Mouse (Mus musculus) midbrain, embryonic 12.5 days (tissue): ENCODE data around the gene Vamp4. TPM values are rescaled to one million over a fixed set of nuclear protein-coding genes. Genes with fewer than 3 reads are reported as not detected.
"Not testable (repeated sequence)": the region's sequence is repeated elsewhere in the genome, so short reads cannot be mapped to it uniquely, and the experiment has no call there.

Source experiments
- ATAC-seq: fragments of 200-750 bp; cut with Nextera tagmentation; 2 replicates; pipeline ENCODE4 v1.8.0; 2017; ENCODE audit warnings: low read depth, moderate TSS enrichment, moderate library complexity; ENCODE audit not compliant: low FRiP score
- H3K27ac ChIP-seq: fragments of 300-500 bp; sonication (generic); replicated peaks from 2 replicates; pipeline ENCODE4 v1.5.1; 2016; ENCODE audit warnings: mild to moderate bottlenecking
- H3K27me3 ChIP-seq: fragments of 300-500 bp; sonication (generic); 2 replicates; pipeline ENCODE4 v1.6.1; 2016; ENCODE audit warnings: mild to moderate bottlenecking
- H3K36me3 ChIP-seq: fragments of 300-500 bp; sonication (generic); 2 replicates; pipeline ENCODE4 v1.6.1; 2016
- H3K4me1 ChIP-seq: fragments of 300-500 bp; sonication (generic); 2 replicates; pipeline ENCODE4 v1.6.1; 2016
- H3K4me2 ChIP-seq: fragments of 300-500 bp; sonication (generic); replicated peaks from 2 replicates; pipeline ENCODE4 v1.6.1; 2016; ENCODE audit warnings: mild to moderate bottlenecking, moderate library complexity
- H3K4me3 ChIP-seq: fragments of 300-500 bp; sonication (generic); 2 replicates; pipeline ENCODE4 v1.5.1; 2016; ENCODE audit warnings: mild to moderate bottlenecking
- H3K9ac ChIP-seq: fragments of 300-500 bp; sonication (generic); replicated peaks from 2 replicates; pipeline ENCODE4 v1.6.1; 2016; ENCODE audit warnings: mild to moderate bottlenecking, moderate library complexity
- H3K9me3 ChIP-seq: fragments of 300-500 bp; sonication (generic); 2 replicates; pipeline ENCODE4 v1.6.1; 2016; ENCODE audit warnings: mild to moderate bottlenecking
- WGBS: fragments of 180-500 bp; shearing (Covaris S2); methylation state at CpG from one replicate; pipeline ENCODE4 v1.1.7; 2016; 5-methylcytosine and 5-hydroxymethylcytosine counted together
- polyA plus RNA-seq: library from polyadenylated mRNA; unstranded; fragments of >200 nt; fragmentation: Nextera tagmentation; extraction: Ambion mirVana; gene quantifications from 2 replicates; pipeline ENCODE4 v1.2.1, GENCODE M21; 2016

Vamp4 gene
- polyA plus RNA-seq, 1 experiment from 2014 or later = 68.8 TPM

GRCm38 (mm10) chr1:162635291-162635931 is 65.1 kb downstream of the Vamp4 start:
- ATAC-seq = not testable (repeated sequence)
- 82% methylated on average over 1 of the region's 1 CpGs for WGBS

DNA sequence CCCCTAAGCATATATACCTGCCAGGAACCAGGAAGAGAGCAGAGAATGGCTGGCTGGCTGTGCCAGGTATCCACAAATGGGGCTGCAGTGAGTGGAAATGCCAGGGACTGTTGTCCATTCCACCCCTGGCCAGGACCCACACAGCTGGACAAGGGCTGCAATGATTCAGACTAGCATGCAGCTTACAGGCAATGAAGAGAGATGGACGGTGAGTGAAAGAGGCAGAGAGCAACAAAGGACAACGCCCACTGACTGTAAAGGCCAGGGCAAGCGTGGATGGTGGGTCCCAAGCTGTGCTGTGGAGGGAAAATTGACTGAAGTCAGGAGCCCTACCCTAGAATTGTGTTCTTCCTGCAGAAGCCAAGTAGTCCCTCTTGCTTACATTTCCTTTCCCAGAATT is 66.2 kb downstream of the Vamp4 start:
- Histone ChIP-seq H3K4me3 (no peak overlapping the region), H3K9me3 (no peaks in the 10 kb centered on the region), H3K27me3 (no peaks in the 10 kb centered on the region), H3K9ac (no peak overlapping the region), H3K4me1 (0 out of 2 replicates have a peak, but pooled peaks cover 4% of the 10 kb centered on the region), H3K4me2 (no peak overlapping the region), H3K36me3 (no peaks in the 10 kb centered on the region), H3K27ac (no peak overlapping the region)
- 75% methylated on average over 3 of the region's 3 CpGs for WGBS
- no peak for ATAC-seq

More at GRCm38 (mm10) chr1:162635291-162635931, 65.1 kb downstream of the Vamp4 start:
- H3K4me2 ChIP-seq, H3K27ac ChIP-seq, H3K27me3 ChIP-seq, H3K9ac ChIP-seq, H3K4me3 ChIP-seq, H3K4me1 ChIP-seq, H3K36me3 ChIP-seq, H3K9me3 ChIP-seq: not testable (repeated sequence)

- Histone ChIP-seq H3K4me2 (no peak overlapping the region), H3K9ac (no peak overlapping the region), H3K27ac (no peak overlapping the region), H3K9me3 (no peaks in the 10 kb centered on the region), H3K4me3 (no peak overlapping the region), H3K36me3 (no peaks in the 10 kb centered on the region), H3K27me3 (no peaks in the 10 kb centered on the region), H3K4me1 (0 out of 2 replicates have a peak, but pooled peaks cover 4% of the 10 kb centered on the region)
- ATAC-seq = no peak
- WGBS = 88% methylated on average over 4 of the region's 4 CpGs
These were observed 68.2 kb downstream of the Vamp4 start for GRCm38 (mm10) chr1:162638535-162638934.

DNA sequence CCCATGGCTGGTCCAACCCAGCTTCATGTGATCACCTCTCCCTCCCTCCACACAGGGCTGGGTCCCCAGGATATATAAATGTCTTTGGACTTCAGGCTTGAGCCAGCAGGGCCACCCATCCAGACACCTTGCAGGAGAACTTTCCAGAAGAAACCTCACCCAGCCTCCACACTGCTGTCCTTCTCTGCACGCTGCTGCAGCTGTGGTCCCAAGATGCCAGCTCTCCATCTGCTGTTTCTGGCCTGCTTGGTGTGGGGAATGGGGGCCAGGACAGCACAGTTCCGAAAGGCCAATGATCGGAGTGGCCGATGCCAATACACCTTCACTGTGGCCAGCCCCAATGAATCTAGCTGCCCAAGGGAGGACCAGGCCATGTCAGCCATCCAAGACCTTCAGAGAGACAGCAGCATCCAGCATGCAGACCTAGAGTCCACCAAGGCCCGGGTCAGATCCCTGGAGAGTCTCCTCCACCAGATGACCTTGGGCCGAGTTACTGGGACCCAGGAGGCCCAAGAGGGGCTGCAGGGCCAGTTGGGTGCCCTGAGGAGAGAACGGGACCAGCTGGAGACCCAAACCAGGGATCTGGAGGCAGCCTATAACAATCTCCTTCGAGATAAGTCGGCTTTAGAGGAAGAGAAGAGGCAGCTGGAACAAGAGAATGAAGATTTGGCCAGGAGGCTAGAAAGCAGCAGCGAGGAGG is 68.9 kb downstream of the Vamp4 start, which contains the start of gene Myoc:
Gene Myoc (plus strand): TSS at position 105 of the 700 bp plus-strand sequence.
- ATAC-seq = no peak
- Histone ChIP-seq H3K9me3 (no peaks in the 10 kb centered on the region), H3K27me3 (no peaks in the 10 kb centered on the region), H3K4me2 (no peak within 1 kb of the TSS), H3K27ac (no peak within 1 kb of the TSS), H3K4me3 (no peak within 1 kb of the TSS), H3K36me3 (no peaks in the 10 kb centered on the region), H3K9ac (no peak within 1 kb of the TSS), H3K4me1 (0 out of 2 replicates have a peak, but pooled peaks cover 4% of the 10 kb centered on the region)
- WGBS = 81% methylated on average over 10 of the region's 10 CpGs

DNA sequence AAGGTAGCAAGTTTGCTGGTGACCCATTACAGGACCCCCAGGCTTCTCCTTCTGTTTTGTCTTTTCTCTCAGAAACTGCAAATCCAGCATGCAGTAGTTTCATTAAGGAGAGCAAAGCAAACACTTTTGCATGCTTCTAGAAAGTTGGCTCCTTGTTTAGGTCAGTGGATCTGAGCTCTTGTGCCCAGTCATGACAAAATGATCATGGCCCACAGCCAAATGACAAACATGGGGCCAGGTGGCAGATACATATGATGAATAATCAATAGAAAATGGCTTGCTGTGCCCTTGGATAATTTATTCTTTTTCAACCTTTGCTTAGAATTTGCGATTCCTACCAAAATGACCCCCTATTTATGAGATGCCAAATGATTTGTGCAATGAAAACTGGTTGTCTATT is 69.5 kb downstream of the Vamp4 start:
- WGBS = 92% methylated on average over 1 of the region's 1 CpGs
- Histone ChIP-seq H3K4me3 (no peak overlapping the region), H3K4me1 (0 out of 2 replicates have a peak, but pooled peaks cover 4% of the 10 kb centered on the region), H3K9me3 (no peaks in the 10 kb centered on the region), H3K27me3 (no peaks in the 10 kb centered on the region), H3K27ac (no peak overlapping the region), H3K9ac (no peak overlapping the region), H3K36me3 (no peaks in the 10 kb centered on the region), H3K4me2 (no peak overlapping the region)
- no peak for ATAC-seq

DNA sequence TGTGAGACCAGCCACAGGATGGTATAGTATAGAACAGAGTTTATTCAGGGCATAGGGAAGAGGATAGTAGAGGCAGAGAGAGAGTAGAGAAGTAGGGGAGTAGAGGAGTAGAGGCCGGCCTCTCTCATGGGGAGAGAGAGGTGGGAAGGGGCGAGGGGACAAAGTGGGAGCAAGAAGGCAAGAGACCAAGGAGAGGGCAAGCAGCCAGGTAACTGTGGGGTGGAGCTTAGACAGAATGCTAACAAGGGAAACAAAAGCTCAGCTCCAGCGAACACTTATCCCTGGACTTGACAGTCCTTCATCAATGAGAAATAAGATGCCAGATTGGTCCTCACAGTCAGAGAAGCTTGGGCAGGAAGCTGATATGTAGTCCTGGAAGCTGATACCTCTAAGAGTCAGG is 72.3 kb downstream of the Vamp4 start:
- Histone ChIP-seq H3K36me3 (no peaks in the 10 kb centered on the region), H3K9me3 (no peaks in the 10 kb centered on the region), H3K27me3 (no peaks in the 10 kb centered on the region), H3K9ac (no peak overlapping the region), H3K4me1 (0 out of 2 replicates have a peak, but pooled peaks cover 4% of the 10 kb centered on the region), H3K27ac (no peak overlapping the region), H3K4me2 (no peak overlapping the region), H3K4me3 (no peak overlapping the region)
- no peak for ATAC-seq
- 76% methylated on average over 3 of the region's 3 CpGs for WGBS

DNA sequence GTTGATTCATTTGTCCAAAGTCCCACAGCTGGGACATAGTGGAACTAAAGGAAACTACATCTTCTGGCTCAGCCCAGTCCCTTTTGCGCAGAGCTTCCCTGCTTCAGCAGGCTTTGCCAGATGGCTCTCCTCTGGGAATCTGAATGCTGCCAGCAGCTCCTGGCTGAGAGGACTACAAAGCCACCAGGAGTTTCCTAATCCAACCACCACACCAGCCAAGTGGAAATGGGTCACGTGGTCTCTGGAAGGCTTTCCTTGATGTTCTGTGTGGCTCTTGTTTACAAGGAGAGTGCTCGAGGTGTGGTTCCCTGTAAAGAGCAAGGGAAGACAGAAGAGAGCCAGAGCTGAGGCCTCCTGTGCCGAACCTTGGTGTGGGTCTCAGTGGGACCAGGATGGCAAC is 73.4 kb downstream of the Vamp4 start:
- Histone ChIP-seq H3K9ac (no peak overlapping the region), H3K27ac (no peak overlapping the region), H3K4me3 (no peak overlapping the region), H3K27me3 (no peaks in the 10 kb centered on the region), H3K4me1 (0 out of 2 replicates have a peak, but pooled peaks cover 4% of the 10 kb centered on the region), H3K36me3 (no peaks in the 10 kb centered on the region), H3K4me2 (no peak overlapping the region), H3K9me3 (no peaks in the 10 kb centered on the region)
- 39% methylated on average over 4 of the region's 4 CpGs for WGBS
- no peak for ATAC-seq

DNA sequence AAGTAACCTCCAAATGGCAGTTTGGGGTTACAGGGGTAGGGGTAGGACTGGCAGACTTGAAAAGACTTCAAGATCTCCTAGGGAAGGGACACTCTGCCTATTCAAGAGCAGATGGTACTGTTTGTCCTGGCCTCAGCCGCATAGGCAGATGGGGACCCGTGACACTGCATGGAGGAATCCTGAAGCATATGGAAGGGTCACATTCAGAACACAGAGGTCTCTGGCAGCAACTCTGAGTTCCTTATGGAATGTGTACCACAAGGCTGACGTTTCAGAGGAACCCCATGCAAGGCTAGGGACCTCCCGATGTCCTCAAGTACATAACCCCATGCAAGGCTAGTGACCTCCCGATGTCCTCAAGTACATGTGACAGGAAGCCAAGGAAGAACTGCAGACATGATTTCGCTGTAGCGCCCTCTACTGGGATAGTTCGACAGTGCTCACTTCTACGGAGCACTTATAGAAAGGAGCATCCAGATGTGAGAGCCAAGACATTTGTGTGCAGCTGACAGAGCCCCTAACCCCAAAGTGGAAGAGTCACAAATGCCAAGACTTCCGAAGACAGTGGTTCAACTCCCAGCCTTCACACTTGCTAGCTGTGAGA is 75.9 kb downstream of the Vamp4 start:
- Histone ChIP-seq H3K36me3 (no peaks in the 10 kb centered on the region), H3K27me3 (no peaks in the 10 kb centered on the region), H3K4me3 (no peak overlapping the region), H3K4me2 (no peak overlapping the region), H3K27ac (no peak overlapping the region), H3K9me3 (no peaks in the 10 kb centered on the region), H3K4me1 (no peaks in the 10 kb centered on the region), H3K9ac (no peak overlapping the region)
- 83% methylated on average over 10 of the region's 10 CpGs for WGBS
- no peak for ATAC-seq

- no peaks in the 10 kb centered on the region for H3K27me3 ChIP-seq
- WGBS = 93% methylated on average over 14 of the region's 14 CpGs
- ATAC-seq = no peak
- H3K9me3 ChIP-seq = no peaks in the 10 kb centered on the region
- no peak overlapping the region for H3K4me2 ChIP-seq
- H3K36me3 ChIP-seq = no peaks in the 10 kb centered on the region
- no peak overlapping the region for H3K27ac ChIP-seq
- no peaks in the 10 kb centered on the region for H3K4me1 ChIP-seq
- H3K9ac ChIP-seq = no peak overlapping the region
- no peak overlapping the region for H3K4me3 ChIP-seq
These were observed 78.1 kb downstream of the Vamp4 start for GRCm38 (mm10) chr1:162648416-162648815.

Other genes with a start within 250 kb of the Vamp4 start
- 14.2 and 15.6 TPM in 2 replicates for gene Dnm3, start 92.5 kb upstream of the Vamp4 start, polyA plus RNA-seq
- 22.5 and 24.0 TPM in 2 replicates for gene Mettl13, start 22.0 kb upstream of the Vamp4 start, polyA plus RNA-seq
- not detected in 2 replicates for gene Myoc, start 68.6 kb downstream of the Vamp4 start, polyA plus RNA-seq
- gene Myocos, start 87.7 kb downstream of the Vamp4 start, polyA plus RNA-seq = not detected in 2 replicates
- gene Prrc2c, start 170.0 kb downstream of the Vamp4 start, polyA plus RNA-seq = 154 and 171 TPM in 2 replicates
- gene Fmo4, start 243.5 kb downstream of the Vamp4 start, polyA plus RNA-seq = 0.18 and 0.24 TPM in 2 replicates